Mouse (Mus musculus) heart, adult 2 months (tissue): Measurements from ENCODE around the gene Gm3776. TPM values are rescaled to one million over a fixed set of nuclear protein-coding genes. Genes with fewer than 3 reads are reported as not detected.
"Not testable (repeated sequence)": the region's sequence is repeated elsewhere in the genome, so short reads cannot be mapped to it uniquely, and the experiment has no call there.

ENCODE experiments used
- DNase-seq, 2 experiments: peaks; one replicate each; pipeline ENCODE4 v3.0.0; 2021
- H3K27ac ChIP-seq: fragments of 200-600 bp; 2 replicates; pipeline ENCODE4 v1.8.1; 2022
- H3K27me3 ChIP-seq: fragments of 200-500 bp; 2 replicates; pipeline ENCODE4 v1.6.1; 2012; ENCODE audit warnings: mild to moderate bottlenecking, low read length, inconsistent platforms, mixed read lengths; ENCODE audit not compliant: control insufficient read depth, insufficient read depth
- H3K36me3 ChIP-seq: fragments of 200-500 bp; 2 replicates; pipeline ENCODE4 v1.6.1; 2012; ENCODE audit warnings: low read length, inconsistent platforms; ENCODE audit not compliant: control insufficient read depth, insufficient read depth
- H3K4me1 ChIP-seq: fragments of 200-500 bp; 2 replicates; pipeline ENCODE4 v1.6.1; 2011; ENCODE audit warnings: low read length; ENCODE audit not compliant: control insufficient read depth, insufficient read depth
- H3K4me3 ChIP-seq: fragments of 200-600 bp; 2 replicates; pipeline ENCODE4 v1.8.1; 2022
- H3K79me2 ChIP-seq: fragments of 200-500 bp; replicated peaks from 2 replicates; pipeline ENCODE4 v1.6.1; 2012; ENCODE audit warnings: mild to moderate bottlenecking, inconsistent platforms, low read length, moderate library complexity, mixed read lengths; ENCODE audit not compliant: control insufficient read depth, insufficient read depth
- H3K9ac ChIP-seq: fragments of 200-500 bp; 2 replicates; pipeline ENCODE4 v1.6.1; 2012; ENCODE audit warnings: low read depth, mild to moderate bottlenecking, control low read depth, inconsistent platforms, low read length, mixed read lengths
- CTCF ChIP-seq: fragments of 200-600 bp; IDR thresholded peaks from 2 replicates; pipeline ENCODE4 v1.8.1; 2022; ENCODE audit warnings: antibody characterized with exemption, mild to moderate bottlenecking, moderate library complexity
- EP300 ChIP-seq: fragments of 200-500 bp; IDR thresholded peaks from 2 replicates; pipeline ENCODE4 v1.6.1; 2011; ENCODE audit warnings: low read depth, low read length, control low read depth; ENCODE audit not compliant: insufficient read depth
- POLR2A ChIP-seq: fragments of 200-500 bp; IDR thresholded peaks from 2 replicates; pipeline ENCODE4 v1.6.1; 2011; ENCODE audit warnings: mild to moderate bottlenecking, low read depth, low read length, control low read depth; ENCODE audit not compliant: insufficient read depth
- WGBS: fragments of 180-500 bp; shearing (Covaris S2); methylation state at CpG from one replicate; pipeline ENCODE4 v1.1.7; 2018; 5-methylcytosine and 5-hydroxymethylcytosine counted together
- intact Hi-C: fragments of 180-260 bp; cut with DNase I; formaldehyde crosslinking; loops from one replicate; pipeline ENCODE4 v1.15.1; 2025
- polyA plus RNA-seq: library from polyadenylated mRNA; depleted of rRNA; stranded (reverse); fragments of >200 nt; gene quantifications from 2 replicates; pipeline ENCODE4 v1.2.3, GENCODE M21; 2012
- total RNA-seq, 2 experiments: library from RNA; stranded (reverse); gene quantifications; 2 replicates each; pipeline ENCODE4 v1.2.3; 2021

The Gm3776 gene
- total and polyA plus RNA-seq, 3 experiments: 0.18 to 1.6 (median 1.1) TPM

GRCm38 (mm10) chr9:78217074-78217473, 39.9 kb upstream of the Gm3776 start:
- DNase-seq: no peak
- no peaks in the 10 kb centered on the region for H3K27me3 ChIP-seq
- intact Hi-C loops: no loop called here
- H3K36me3 ChIP-seq: 0 out of 2 replicates have a peak, but pooled peaks cover 2% of the 10 kb centered on the region
- no peak overlapping the region; the same call in 1 of the 2 replicates for H3K27ac ChIP-seq
- no peak overlapping the region for H3K9ac ChIP-seq
- H3K79me2 ChIP-seq: no peaks in the 10 kb centered on the region
- WGBS: 39% methylated on average over 4 of the region's 4 CpGs
- no peak for TF ChIP-seq EP300
- no peak for TF ChIP-seq POLR2A
- TF ChIP-seq CTCF: no peak
- no peak overlapping the region for H3K4me3 ChIP-seq
- peaks cover 6% of the 10 kb centered on the region for H3K4me1 ChIP-seq

GRCm38 (mm10) chr9:78222616-78223015, 34.3 kb upstream of the Gm3776 start:
- WGBS: 44% methylated on average over 8 of the region's 8 CpGs
- no peaks in the 10 kb centered on the region for H3K27me3 ChIP-seq
- H3K79me2 ChIP-seq: no peaks in the 10 kb centered on the region
- H3K9ac ChIP-seq: no peak overlapping the region
- no peaks in the 10 kb centered on the region; the same call in 1 of the 2 replicates for H3K4me1 ChIP-seq
- H3K36me3 ChIP-seq: no peaks in the 10 kb centered on the region
- TF ChIP-seq POLR2A (no peak), EP300 (no peak), CTCF (no peak)
- intact Hi-C loops: no loop called here
- no peak for DNase-seq
- no peak overlapping the region for H3K4me3 ChIP-seq
- no peak overlapping the region for H3K27ac ChIP-seq

- no peak for TF ChIP-seq EP300
- TF ChIP-seq CTCF: no peak
- no peak for TF ChIP-seq POLR2A
- no peak overlapping the region for H3K4me3 ChIP-seq
- H3K4me1 ChIP-seq: no peaks in the 10 kb centered on the region; the same call in 1 of the 2 replicates
- no peak overlapping the region for H3K9ac ChIP-seq
- no peak for DNase-seq
- H3K27ac ChIP-seq: no peak overlapping the region
- H3K27me3 ChIP-seq: no peaks in the 10 kb centered on the region
- H3K79me2 ChIP-seq: no peaks in the 10 kb centered on the region
- intact Hi-C loops: no loop called here
- WGBS: 67% methylated on average over 10 of the region's 10 CpGs
- no peaks in the 10 kb centered on the region for H3K36me3 ChIP-seq
Observed at GRCm38 (mm10) chr9:78223221-78223902, 33.6 kb upstream of the Gm3776 start.

- 91% methylated on average over 2 of the region's 2 CpGs for WGBS
- Histone ChIP-seq H3K27ac (no peak overlapping the region), H3K9ac (no peak overlapping the region), H3K36me3 (no peaks in the 10 kb centered on the region), H3K79me2 (no peaks in the 10 kb centered on the region), H3K27me3 (no peaks in the 10 kb centered on the region), H3K4me3 (no peak overlapping the region), H3K4me1 (no peaks in the 10 kb centered on the region; the same call in 1 of the 2 replicates)
- TF ChIP-seq CTCF (no peak), POLR2A (no peak), EP300 (no peak)
- intact Hi-C loops: no loop called here
- no peak for DNase-seq
Observed at GRCm38 (mm10) chr9:78224418-78224817, 32.5 kb upstream of the Gm3776 start.

GRCm38 (mm10) chr9:78225304-78225703, 31.6 kb upstream of the Gm3776 start:
- Histone ChIP-seq H3K4me3 (no peak overlapping the region), H3K27me3 (no peaks in the 10 kb centered on the region), H3K36me3 (no peaks in the 10 kb centered on the region), H3K27ac (no peak overlapping the region), H3K9ac (no peak overlapping the region), H3K4me1 (no peaks in the 10 kb centered on the region; the same call in 1 of the 2 replicates), H3K79me2 (no peaks in the 10 kb centered on the region)
- no peak for TF ChIP-seq CTCF
- no peak for TF ChIP-seq EP300
- TF ChIP-seq POLR2A: no peak
- WGBS: 50% methylated on average over 11 of the region's 11 CpGs
- DNase-seq: no peak
- intact Hi-C loops: no loop called here

GRCm38 (mm10) chr9:78228122-78228521, 28.8 kb upstream of the Gm3776 start:
- WGBS: 92% methylated on average over 2 of the region's 2 CpGs
- TF ChIP-seq EP300 (no peak), POLR2A (no peak), CTCF (no peak)

GRCm38 (mm10) chr9:78229658-78230057, 27.3 kb upstream of the Gm3776 start:
- H3K27ac ChIP-seq, DNase-seq, intact Hi-C loops, H3K36me3 ChIP-seq, H3K27me3 ChIP-seq, H3K9ac ChIP-seq, H3K4me3 ChIP-seq, H3K79me2 ChIP-seq, H3K4me1 ChIP-seq: not testable (repeated sequence)
- 47% methylated on average over 3 of the region's 3 CpGs for WGBS

More at GRCm38 (mm10) chr9:78228122-78228521, 28.8 kb upstream of the Gm3776 start:
- no peak for DNase-seq
- no peaks in the 10 kb centered on the region for H3K79me2 ChIP-seq
- H3K27me3 ChIP-seq: no peaks in the 10 kb centered on the region
- H3K36me3 ChIP-seq: no peaks in the 10 kb centered on the region
- no peaks in the 10 kb centered on the region; the same call in 1 of the 2 replicates for H3K4me1 ChIP-seq
- no peak overlapping the region for H3K9ac ChIP-seq
- H3K4me3 ChIP-seq: no peak overlapping the region
- H3K27ac ChIP-seq: no peak overlapping the region
- intact Hi-C loops: no loop called here

- H3K79me2 ChIP-seq, H3K27ac ChIP-seq, H3K27me3 ChIP-seq, H3K4me3 ChIP-seq, H3K36me3 ChIP-seq, H3K9ac ChIP-seq, DNase-seq, intact Hi-C loops, H3K4me1 ChIP-seq: not testable (repeated sequence)
- WGBS: 77% methylated on average over 2 of the region's 3 CpGs
Observed at GRCm38 (mm10) chr9:78230461-78230860, 26.5 kb upstream of the Gm3776 start, which contains the start of gene Gsta1. Gsta1 (plus strand) TSS chr9:78230656.
